Mouse (Mus musculus) midbrain, embryonic 12.5 days (tissue): ENCODE data around the gene Atp8a2. TPM values are rescaled to one million over a fixed set of nuclear protein-coding genes. Genes with fewer than 3 reads are reported as not detected.

Source experiments
- ATAC-seq: fragments of 200-750 bp; cut with Nextera tagmentation; 2 replicates; pipeline ENCODE4 v1.8.0; 2017; ENCODE audit warnings: low read depth, moderate TSS enrichment, moderate library complexity; ENCODE audit not compliant: low FRiP score
- H3K27ac ChIP-seq: fragments of 300-500 bp; sonication (generic); replicated peaks from 2 replicates; pipeline ENCODE4 v1.5.1; 2016; ENCODE audit warnings: mild to moderate bottlenecking
- H3K27me3 ChIP-seq: fragments of 300-500 bp; sonication (generic); 2 replicates; pipeline ENCODE4 v1.6.1; 2016; ENCODE audit warnings: mild to moderate bottlenecking
- H3K36me3 ChIP-seq: fragments of 300-500 bp; sonication (generic); 2 replicates; pipeline ENCODE4 v1.6.1; 2016
- H3K4me1 ChIP-seq: fragments of 300-500 bp; sonication (generic); 2 replicates; pipeline ENCODE4 v1.6.1; 2016
- H3K4me2 ChIP-seq: fragments of 300-500 bp; sonication (generic); replicated peaks from 2 replicates; pipeline ENCODE4 v1.6.1; 2016; ENCODE audit warnings: mild to moderate bottlenecking, moderate library complexity
- H3K4me3 ChIP-seq: fragments of 300-500 bp; sonication (generic); 2 replicates; pipeline ENCODE4 v1.5.1; 2016; ENCODE audit warnings: mild to moderate bottlenecking
- H3K9ac ChIP-seq: fragments of 300-500 bp; sonication (generic); replicated peaks from 2 replicates; pipeline ENCODE4 v1.6.1; 2016; ENCODE audit warnings: mild to moderate bottlenecking, moderate library complexity
- H3K9me3 ChIP-seq: fragments of 300-500 bp; sonication (generic); 2 replicates; pipeline ENCODE4 v1.6.1; 2016; ENCODE audit warnings: mild to moderate bottlenecking
- WGBS: fragments of 180-500 bp; shearing (Covaris S2); methylation state at CpG from one replicate; pipeline ENCODE4 v1.1.7; 2016; 5-methylcytosine and 5-hydroxymethylcytosine counted together
- polyA plus RNA-seq: library from polyadenylated mRNA; unstranded; fragments of >200 nt; fragmentation: Nextera tagmentation; extraction: Ambion mirVana; gene quantifications from 2 replicates; pipeline ENCODE4 v1.2.1, GENCODE M21; 2016

The Atp8a2 gene
- polyA plus RNA-seq, 1 experiment from 2014 or later: 16.1 TPM

DNA sequence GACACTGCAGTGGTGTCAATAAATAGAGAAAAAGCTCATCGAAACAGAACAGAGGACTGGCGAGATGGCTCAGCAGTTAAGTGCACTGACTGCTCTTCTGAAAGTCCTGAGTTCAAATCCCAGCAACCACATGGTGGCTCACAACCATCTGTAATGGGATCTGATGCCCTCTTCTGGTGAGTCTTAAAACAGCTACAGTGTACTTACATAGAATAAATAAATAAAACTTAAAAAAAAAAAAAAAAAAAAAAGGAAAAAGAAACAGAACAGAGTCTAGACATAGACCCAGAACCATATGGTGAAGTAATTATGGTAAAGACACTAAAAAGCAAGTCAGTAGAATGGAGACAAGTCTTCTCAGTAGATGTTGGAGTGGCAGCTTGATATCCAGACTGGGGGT lies 15.7 kb downstream of the Atp8a2 start:
- no peak overlapping the region for H3K4me2 ChIP-seq
- peaks cover 8% of the 10 kb centered on the region; the same call in 1 of the 2 replicates for H3K4me1 ChIP-seq
- ATAC-seq: no peak
- 96% methylated on average over 2 of the region's 2 CpGs for WGBS
- H3K9ac ChIP-seq: no peak overlapping the region
- no peaks in the 10 kb centered on the region for H3K36me3 ChIP-seq
- H3K4me3 ChIP-seq: no peak overlapping the region
- no peak overlapping the region for H3K27ac ChIP-seq
- no peaks in the 10 kb centered on the region for H3K9me3 ChIP-seq
- peaks cover 28% of the 10 kb centered on the region for H3K27me3 ChIP-seq

DNA sequence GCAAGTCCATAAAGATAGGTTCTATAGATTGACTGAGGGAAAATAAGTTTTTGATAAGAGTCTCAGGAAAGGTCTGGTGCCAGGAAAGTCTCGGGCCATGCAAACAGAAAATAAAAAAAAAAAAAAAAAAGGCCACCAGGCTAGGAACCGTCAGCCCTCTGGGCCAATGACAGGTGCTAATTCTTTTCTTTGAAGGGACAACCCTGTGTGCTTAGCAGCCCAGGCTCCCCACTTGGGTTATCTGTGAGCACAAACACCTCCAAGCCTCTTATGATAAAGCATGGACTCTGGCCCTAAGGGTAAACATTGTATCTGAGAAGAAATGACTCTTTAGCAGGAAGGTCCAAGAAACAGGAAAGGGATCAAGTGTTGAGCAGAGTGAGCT lies 18.4 kb downstream of the Atp8a2 start:
- Histone ChIP-seq H3K4me2 (peak overlapping the region; percentile 99), H3K4me3 (no peak overlapping the region)
- ATAC-seq: no peak

DNA sequence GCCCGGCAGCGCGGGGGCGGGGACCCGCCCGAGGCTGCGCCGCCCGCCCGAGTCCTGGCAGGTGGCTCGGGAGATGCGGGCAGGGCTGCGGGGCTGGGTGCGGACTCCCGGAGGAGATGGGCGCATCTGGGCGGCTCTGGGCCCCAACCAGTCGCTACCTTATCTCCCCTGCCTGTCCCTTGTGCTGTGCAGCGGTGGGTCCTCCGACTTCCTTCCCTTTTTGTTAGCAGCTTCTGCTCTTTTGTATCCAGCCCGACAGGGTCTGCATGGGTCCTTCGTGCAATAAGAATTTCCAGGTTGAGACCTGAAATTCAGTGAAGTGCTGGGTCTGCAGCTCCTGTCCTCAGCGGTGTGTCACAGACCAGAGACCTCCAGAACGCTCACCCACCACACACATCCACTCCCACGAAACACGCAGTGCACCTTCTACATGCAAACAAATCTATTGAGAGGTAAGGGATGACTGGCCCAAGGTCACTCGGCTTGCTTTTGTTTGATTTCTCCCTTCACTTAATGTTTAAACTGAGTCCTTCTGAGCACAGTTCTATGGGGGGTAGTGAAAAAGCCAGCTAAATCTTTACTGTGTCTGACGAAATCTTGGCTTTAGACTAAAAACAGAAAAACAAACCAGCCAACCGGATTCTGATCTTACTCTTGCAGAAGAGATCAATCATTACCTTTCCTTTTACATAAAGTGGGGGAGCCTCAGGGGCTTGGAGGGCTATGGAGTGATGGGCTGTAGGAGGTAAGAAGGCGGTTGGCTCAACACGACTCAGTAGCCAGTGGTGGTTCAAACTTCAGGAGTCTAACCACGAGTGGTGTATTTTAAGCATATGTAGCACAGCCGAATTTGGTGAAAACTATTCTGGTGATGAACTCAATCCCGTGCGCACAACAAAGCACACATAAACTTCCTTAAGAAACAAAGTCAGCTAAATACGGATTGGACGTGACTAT lies 19.1 kb downstream of the Atp8a2 start:
- Histone ChIP-seq H3K4me1 (peaks cover 13% of the 10 kb centered on the region), H3K4me2 (peak overlapping the region; percentile 99), H3K9me3 (no peaks in the 10 kb centered on the region), H3K27ac (peak overlapping the region; percentile 43), H3K36me3 (no peaks in the 10 kb centered on the region), H3K9ac (peak overlapping the region; percentile 74), H3K27me3 (peaks cover 49% of the 10 kb centered on the region), H3K4me3 (peak overlapping the region; percentile 76)
- ATAC-seq: peak; percentile 66; the same call in 1 of the 2 replicates
- 20% methylated on average over 36 of the region's 37 CpGs for WGBS

More for the DNA sequence above, 18.4 kb downstream of the Atp8a2 start:
- H3K4me1 ChIP-seq: peaks cover 9% of the 10 kb centered on the region
- WGBS: 60% methylated on average over 2 of the region's 2 CpGs
- H3K36me3 ChIP-seq: no peaks in the 10 kb centered on the region
- H3K27ac ChIP-seq: no peak overlapping the region
- H3K9me3 ChIP-seq: no peaks in the 10 kb centered on the region
- H3K27me3 ChIP-seq: peaks cover 49% of the 10 kb centered on the region
- no peak overlapping the region for H3K9ac ChIP-seq

DNA sequence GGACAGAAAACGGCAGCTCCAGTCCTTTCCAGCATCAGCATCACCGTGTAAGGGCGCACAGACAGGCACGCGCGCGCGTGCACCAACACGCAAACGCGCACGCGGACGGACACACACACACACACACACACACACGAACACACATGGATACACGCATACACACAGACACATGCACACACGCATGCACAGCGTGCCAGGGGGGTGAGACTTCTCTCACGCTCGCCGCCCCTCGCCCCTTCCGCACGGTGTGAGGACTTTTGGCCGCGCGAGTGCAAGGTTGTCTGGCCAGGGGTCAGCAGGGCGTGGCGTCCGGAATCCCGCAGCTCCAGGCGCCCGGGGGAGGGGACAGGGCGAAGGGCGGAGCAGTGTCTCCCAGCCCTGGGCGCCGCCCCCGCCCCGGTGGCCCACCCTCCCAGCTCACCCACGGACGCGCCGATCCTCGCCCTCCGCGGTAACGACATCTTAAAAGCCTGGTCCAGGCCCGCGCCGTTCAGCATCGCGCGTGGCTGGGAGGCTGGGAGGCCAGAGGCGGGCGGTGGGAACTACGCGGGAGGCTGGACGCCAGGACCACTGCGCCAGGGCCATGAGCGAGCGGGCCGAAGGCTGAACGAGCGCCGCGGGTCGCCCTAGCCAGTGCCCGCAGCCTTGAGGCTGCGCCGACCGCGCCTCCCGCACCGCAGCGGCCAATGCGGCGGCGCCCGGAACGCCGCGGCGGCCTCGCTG lies 19.9 kb downstream of the Atp8a2 start:
- Histone ChIP-seq H3K4me3 (peak overlapping the region; percentile 76), H3K4me2 (peak overlapping the region; percentile 99), H3K27ac (peak overlapping the region; percentile 43), H3K27me3 (peaks cover 49% of the 10 kb centered on the region), H3K9me3 (no peaks in the 10 kb centered on the region), H3K36me3 (no peaks in the 10 kb centered on the region), H3K4me1 (peaks cover 19% of the 10 kb centered on the region), H3K9ac (peak overlapping the region; percentile 74)
- ATAC-seq: peak; percentile 84
- 1% methylated on average over 63 of the region's 84 CpGs for WGBS

DNA sequence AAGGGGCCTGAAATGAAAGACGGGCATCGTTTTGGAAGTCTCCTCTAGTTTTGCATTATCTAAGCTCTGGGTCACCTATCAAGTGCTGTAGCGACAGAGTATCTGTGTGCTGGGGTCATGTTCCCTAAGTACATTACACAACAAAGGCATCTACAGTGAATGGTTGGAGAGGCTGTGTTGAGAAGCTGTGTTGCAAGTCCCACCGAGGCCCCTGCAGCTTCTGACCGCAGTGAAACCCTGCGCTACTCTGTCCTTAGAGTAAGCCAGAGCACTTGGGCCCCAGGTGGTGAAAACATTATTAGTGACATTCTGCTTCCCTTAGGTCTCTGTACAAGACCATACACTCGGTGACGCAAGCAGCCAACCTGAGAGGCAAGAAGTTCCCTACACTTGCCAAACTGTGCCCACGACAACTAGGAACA lies 20.5 kb downstream of the Atp8a2 start:
- H3K4me3 ChIP-seq: peak overlapping the region; percentile 76
- no peak overlapping the region for H3K27ac ChIP-seq
- peaks cover 49% of the 10 kb centered on the region for H3K27me3 ChIP-seq
- no peak overlapping the region for H3K9ac ChIP-seq
- H3K36me3 ChIP-seq: no peaks in the 10 kb centered on the region
- ATAC-seq: peak; percentile 24
- 32% methylated on average over 9 of the region's 9 CpGs for WGBS
- peaks cover 20% of the 10 kb centered on the region for H3K4me1 ChIP-seq
- H3K4me2 ChIP-seq: peak overlapping the region; percentile 99
- H3K9me3 ChIP-seq: no peaks in the 10 kb centered on the region

DNA sequence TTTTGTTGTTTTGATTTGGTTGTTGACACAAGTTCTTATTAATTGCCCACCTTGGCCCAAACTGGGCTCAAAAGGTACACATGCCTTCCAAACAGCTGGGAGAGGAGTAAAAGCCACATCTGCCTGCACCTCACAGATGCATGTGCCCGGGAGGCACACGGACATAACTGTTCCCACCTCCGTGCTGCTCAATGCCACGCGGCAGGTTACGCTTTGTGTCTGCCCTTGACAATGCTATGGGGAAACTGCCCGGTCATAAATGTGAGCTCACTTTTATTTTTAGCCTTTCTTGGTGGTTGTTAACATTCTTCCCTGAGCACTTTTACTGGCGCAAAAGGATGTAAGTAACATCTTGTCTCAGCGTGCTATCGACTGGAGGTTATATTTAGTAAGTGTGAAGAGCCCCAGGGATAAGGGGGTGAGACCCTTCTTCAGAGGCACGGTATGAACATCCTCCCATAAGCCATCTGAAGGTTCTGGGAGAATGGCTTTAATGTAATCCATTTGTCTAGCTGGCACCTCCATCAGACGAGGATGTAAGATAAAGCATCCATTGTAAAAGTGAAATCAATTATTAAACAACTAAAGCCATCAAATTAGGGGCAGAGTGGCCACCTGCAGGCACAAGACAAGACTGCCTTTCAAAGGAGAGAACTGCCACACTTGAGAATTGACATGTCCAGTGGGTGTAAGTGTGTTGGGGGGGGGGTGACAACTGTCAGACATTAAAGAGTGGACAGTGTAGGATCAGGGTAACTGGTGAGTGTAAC lies 24.5 kb downstream of the Atp8a2 start:
- Histone ChIP-seq H3K27me3 (peaks cover 30% of the 10 kb centered on the region), H3K9me3 (no peaks in the 10 kb centered on the region), H3K9ac (no peak overlapping the region), H3K36me3 (no peaks in the 10 kb centered on the region), H3K4me3 (no peak overlapping the region), H3K4me2 (no peak overlapping the region), H3K27ac (no peak overlapping the region), H3K4me1 (peaks cover 15% of the 10 kb centered on the region)
- no peak for ATAC-seq
- WGBS: 70% methylated on average over 12 of the region's 12 CpGs

DNA sequence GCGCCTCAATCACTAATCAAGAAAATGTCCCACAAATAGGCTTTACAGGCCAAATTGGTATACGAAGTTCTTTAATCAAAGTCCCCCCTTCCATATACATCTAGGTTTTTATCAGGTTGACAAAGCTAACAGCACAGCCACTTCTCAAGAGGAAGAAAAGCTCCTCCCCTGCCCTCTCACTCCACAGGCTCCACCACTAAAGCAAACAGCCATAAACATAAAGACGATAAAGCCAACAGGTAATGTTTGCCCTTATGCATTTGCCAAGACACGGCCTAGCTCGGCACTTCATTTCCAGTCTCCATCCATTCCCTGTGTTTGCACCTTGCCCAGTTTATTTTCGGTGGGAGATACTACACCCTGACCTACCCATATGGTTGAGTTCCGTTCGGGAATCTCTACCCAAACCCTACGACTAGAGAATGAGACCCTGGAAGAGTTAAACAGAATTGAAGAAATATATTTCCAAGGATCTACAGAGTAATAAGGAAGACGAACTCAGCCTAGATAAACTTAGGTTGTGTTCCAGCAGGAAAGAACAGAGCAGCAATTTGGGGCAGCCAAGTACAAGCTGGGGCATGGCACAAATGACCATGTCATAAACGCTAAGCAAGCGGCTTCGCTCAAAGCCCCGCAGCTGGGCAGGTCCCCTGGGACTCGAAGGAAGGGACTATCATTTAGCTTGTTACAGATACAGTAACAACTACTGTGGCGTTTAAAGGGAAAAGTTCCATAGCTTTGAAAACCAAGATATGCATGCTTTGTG lies 26.0 kb downstream of the Atp8a2 start:
- no peak overlapping the region for H3K27ac ChIP-seq
- 89% methylated on average over 16 of the region's 16 CpGs for WGBS
- no peaks in the 10 kb centered on the region for H3K36me3 ChIP-seq
- H3K9ac ChIP-seq: no peak overlapping the region
- H3K4me3 ChIP-seq: no peak overlapping the region
- H3K9me3 ChIP-seq: no peaks in the 10 kb centered on the region
- H3K4me1 ChIP-seq: peaks cover 12% of the 10 kb centered on the region; the same call in 1 of the 2 replicates
- ATAC-seq: no peak
- no peak overlapping the region for H3K4me2 ChIP-seq
- peaks cover 18% of the 10 kb centered on the region for H3K27me3 ChIP-seq

DNA sequence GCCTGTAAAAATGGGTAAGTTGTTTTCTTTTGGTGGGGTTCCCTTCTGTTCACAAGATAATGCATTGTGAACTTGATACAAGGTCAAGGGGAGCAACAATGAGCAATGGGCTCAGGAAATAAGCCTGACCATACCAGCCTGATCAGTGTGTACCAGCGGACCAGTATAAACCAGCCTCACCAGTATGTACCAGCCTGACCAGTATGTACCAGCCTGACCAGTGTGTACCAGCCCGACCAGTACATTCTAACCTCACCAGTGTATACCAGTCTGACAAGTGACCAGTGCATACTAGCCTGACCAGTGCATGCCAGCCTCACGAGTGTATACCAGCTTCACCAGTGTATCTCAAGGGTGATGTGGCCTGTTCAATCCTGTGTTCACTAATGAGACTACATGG lies 33.6 kb downstream of the Atp8a2 start:
- 94% methylated on average over 3 of the region's 3 CpGs for WGBS
- no peaks in the 10 kb centered on the region for H3K27me3 ChIP-seq
- H3K27ac ChIP-seq: no peak overlapping the region
- H3K4me1 ChIP-seq: no peaks in the 10 kb centered on the region
- no peak overlapping the region for H3K4me3 ChIP-seq
- no peaks in the 10 kb centered on the region for H3K36me3 ChIP-seq
- ATAC-seq: no peak
- H3K4me2 ChIP-seq: no peak overlapping the region
- no peak overlapping the region for H3K9ac ChIP-seq
- H3K9me3 ChIP-seq: no peaks in the 10 kb centered on the region

DNA sequence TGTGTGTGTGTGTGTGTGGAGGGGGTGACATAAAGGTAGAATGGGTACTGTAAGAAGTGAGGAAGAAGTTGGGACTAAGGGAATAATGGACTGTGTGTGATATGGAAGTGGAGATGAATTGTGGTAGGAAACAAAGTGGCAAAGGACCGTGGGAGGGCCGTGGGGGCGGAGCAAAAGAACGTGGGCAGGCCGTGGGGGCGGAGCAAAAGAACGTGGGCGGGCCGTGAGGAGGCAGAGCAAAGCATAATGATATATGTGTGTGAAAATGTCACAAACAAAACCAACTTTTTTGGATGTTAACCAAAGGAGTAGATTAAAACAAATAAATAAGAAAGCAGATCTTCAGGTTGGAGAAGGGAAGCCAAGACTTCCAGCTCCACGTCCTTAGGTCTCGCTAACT lies 44.6 kb downstream of the Atp8a2 start:
- H3K27me3 ChIP-seq: no peaks in the 10 kb centered on the region
- no peak overlapping the region for H3K4me2 ChIP-seq
- no peaks in the 10 kb centered on the region for H3K9me3 ChIP-seq
- no peak overlapping the region for H3K4me3 ChIP-seq
- H3K4me1 ChIP-seq: no peaks in the 10 kb centered on the region
- H3K27ac ChIP-seq: no peak overlapping the region
- no peak overlapping the region for H3K9ac ChIP-seq
- H3K36me3 ChIP-seq: no peaks in the 10 kb centered on the region
- WGBS: 85% methylated on average over 11 of the region's 11 CpGs
- ATAC-seq: no peak

DNA sequence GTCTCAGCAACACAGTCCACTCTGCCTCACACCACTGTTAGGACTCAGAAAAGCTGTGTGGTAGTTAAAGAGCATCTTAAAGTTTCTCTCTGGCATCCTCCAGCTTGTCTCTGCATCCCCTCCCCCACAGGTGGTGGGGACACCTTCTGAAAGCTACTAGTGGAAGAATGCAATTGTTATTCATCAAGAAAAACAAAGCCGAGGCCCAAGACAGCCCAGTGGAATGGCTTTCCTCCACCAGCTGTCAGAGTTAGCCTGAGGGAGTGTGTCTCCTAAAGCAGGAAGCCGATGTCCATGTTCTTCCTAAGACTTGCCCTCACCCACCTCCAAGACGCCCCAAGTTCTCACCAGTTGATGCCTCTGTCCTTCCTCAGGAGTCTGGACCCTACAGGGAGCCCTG lies 48.1 kb downstream of the Atp8a2 start:
- Histone ChIP-seq H3K27me3 (no peaks in the 10 kb centered on the region), H3K9ac (no peak overlapping the region), H3K4me1 (no peaks in the 10 kb centered on the region), H3K27ac (no peak overlapping the region), H3K36me3 (no peaks in the 10 kb centered on the region), H3K9me3 (no peaks in the 10 kb centered on the region), H3K4me2 (no peak overlapping the region), H3K4me3 (no peak overlapping the region)
- no peak for ATAC-seq
- WGBS: 63% methylated on average over 3 of the region's 3 CpGs

DNA sequence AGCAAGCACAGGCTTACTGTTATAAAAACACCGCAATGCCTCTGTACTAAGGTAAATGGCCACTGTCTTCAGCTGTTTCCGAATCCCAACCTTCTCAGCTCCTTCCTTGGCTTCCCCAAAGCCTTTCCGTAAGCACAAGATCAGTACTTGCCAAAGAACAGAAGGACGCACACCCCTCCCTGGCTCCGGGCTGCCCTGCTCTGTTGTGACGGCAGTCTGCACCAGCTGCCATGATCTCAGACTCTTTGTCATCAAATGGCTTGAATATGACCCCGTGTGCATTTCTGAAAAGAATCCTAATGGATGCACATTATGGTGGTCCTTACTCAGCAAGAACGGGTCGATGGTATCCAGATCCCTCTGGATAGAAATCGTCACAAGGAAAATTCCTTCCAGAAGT lies 53.7 kb downstream of the Atp8a2 start:
- Histone ChIP-seq H3K4me2 (no peak overlapping the region), H3K4me3 (no peak overlapping the region), H3K36me3 (no peaks in the 10 kb centered on the region), H3K4me1 (no peaks in the 10 kb centered on the region), H3K9ac (no peak overlapping the region), H3K27me3 (no peaks in the 10 kb centered on the region), H3K27ac (no peak overlapping the region), H3K9me3 (no peaks in the 10 kb centered on the region)
- ATAC-seq: no peak
- 83% methylated on average over 10 of the region's 10 CpGs for WGBS
